Mouse (Mus musculus) right cerebral cortex, postnatal 10 days (tissue): ENCODE results near the gene Begain.

Experiments
- DNase-seq, 2 experiments: peaks; one replicate each; pipeline ENCODE4 v3.0.0; 2021; ENCODE audit warnings: low spot score in 2 of 2

Gene Begain

GRCm38 (mm10) chr12:109068167-109068653 lies at the start of gene Begain:
Gene Begain (minus strand): TSS chr12:109068217.
- DNase-seq: peak in 1 of 2 experiments; percentile 34

DNA sequence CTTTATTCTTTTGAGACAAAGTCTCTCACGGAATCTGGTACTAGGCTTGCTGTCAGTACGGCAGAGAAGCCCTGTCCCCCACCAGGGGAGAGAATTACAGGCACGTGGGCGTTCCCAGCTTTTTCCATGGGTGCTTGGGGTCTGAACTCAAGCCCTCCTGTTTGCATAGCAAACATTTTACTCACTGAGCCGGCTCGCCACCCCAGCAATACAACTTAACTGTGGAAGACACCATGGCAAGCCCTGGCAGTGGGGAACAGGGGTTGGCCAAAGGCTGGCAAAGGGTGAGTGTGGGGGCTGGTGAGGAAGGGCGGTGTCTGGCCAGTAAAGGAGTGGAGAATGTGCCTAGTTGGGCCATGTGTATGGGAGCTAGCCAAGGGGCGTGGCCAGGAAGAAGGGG lies 47.7 kb upstream of the Begain start:
- DNase-seq: no peak

DNA sequence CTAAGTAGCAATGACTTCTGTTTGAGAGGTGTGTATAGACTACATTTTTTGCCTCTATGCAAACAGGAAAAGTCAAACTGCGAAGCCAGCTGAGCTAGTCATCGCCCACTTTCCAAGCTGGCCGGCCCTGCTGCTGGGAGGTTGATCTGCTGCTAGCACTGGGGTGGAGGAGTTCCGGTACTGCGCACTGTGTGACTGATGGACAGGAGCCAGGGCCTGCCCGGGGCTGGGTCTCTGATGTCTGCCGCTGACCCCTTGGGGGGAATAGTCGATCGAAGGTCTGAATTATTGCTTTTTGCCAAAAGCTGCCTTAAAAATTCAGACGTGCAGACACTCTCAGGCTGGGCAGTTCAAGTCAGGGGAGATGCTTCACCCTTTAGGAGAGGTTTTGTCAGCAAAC lies 47.1 kb upstream of the Begain start:
- no peak for DNase-seq

DNA sequence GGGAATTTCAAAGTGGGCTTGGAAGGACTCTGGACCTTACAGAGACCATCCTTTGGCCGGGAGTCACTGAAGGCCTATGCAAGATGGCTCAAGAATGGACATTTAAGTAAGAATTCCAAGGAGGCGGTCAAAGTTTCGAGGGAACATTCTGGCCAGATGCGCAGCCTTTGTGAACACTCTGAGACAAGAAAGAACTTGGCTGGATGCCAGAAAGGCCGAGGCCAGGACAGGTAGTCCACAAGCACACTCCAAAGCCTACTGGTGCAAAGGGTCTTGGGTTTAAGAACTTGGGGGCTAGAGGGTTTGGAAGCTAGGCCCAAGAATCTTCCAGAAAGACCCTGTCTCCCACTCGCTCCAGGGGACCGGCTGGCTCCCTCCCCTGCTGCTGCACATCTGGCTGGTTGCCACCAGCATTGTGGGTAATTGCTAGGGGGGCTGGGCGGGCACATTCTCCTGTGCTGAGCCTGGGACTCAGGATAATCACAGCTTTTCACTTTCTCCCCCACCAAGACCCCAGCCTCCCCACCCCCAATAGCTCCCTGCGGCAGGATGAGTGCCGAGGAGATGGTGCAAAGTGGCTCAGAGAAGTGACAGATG lies 45.1 kb upstream of the Begain start:
- DNase-seq: peak; percentile 44 to 56

- DNase-seq: no peak
These were observed 44.5 kb upstream of the Begain start for GRCm38 (mm10) chr12:109112354-109112995.

DNA sequence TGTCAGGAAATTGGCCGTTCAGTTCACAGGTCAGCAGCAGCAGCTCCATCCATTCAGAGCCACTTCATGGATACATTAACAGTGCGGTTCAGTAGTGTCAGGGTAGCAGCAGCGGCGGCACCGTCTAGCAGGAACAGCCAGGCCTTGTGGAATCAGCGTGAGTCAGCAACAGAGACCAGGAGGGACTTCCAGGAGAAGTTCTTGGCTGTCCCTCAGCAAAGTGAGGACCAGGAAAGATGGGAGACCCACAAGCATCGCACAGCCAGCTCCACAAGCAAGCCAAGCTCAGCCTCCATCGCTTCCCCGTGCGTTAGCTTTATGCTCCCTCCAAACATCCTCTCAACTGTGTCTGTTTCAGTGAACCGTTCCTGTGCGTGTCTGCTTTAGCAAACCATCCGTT lies 40.9 kb upstream of the Begain start:
- DNase-seq: no peak

- no peak for DNase-seq
These were observed 32.4 kb upstream of the Begain start for GRCm38 (mm10) chr12:109100381-109100780.

DNA sequence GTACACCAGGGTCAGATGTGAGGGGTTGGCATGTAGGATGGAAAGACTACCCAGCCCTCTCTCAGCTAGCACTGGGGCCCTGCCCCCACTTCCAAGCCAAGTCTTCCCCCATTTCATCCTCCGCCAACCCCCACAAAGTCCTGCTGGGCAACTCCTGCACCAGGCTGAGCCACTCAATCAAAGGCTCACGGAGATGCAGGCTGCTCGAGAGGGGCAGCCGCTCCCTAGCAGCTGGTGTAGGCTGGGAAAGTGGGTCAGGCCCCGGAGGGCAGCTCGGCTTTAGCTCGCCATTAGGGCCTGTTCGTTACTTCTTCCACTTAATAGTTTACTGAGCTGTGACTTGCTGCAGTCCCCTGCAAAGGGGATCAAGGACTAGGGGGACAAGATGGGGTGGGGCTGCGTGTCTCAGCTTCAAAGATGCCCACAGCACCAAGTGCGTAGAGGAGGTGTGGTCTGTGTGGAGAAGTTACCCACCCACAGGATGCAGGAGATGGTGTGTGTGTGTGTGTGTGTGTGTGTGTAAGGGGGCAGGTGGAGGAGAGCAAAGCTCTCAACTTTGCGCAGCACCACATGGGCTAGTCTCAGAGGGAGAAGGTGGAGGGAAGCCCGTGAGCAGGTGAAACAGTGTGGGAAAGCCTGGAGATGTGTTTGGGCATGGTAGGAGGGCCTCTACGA lies 22.6 kb upstream of the Begain start:
- no peak for DNase-seq

- DNase-seq: no peak
These were observed 22.0 kb upstream of the Begain start for GRCm38 (mm10) chr12:109090041-109090440.

- DNase-seq: no peak
These were observed 18.1 kb upstream of the Begain start for GRCm38 (mm10) chr12:109086111-109086510.

DNA sequence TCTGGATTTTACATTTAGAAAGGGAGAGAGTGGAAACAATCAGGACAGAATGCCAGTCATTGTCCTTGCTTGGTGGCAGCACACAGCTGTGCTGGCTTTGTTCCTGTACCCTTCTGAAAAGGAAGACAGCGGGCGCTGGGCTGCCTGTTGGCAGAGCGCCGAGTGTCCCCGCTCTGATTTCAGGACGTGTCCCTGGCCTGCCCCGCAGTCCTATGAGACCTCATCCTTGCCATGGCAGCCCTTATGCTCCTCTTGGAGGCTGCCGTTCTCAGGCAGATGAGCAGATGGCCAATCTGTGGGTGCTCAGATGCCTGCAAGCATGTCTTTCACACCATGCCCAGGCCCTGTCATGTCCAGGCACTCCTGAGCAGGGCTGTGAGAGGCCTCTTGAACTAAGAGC lies 17.7 kb upstream of the Begain start:
- DNase-seq: peak; percentile 43 to 45

DNA sequence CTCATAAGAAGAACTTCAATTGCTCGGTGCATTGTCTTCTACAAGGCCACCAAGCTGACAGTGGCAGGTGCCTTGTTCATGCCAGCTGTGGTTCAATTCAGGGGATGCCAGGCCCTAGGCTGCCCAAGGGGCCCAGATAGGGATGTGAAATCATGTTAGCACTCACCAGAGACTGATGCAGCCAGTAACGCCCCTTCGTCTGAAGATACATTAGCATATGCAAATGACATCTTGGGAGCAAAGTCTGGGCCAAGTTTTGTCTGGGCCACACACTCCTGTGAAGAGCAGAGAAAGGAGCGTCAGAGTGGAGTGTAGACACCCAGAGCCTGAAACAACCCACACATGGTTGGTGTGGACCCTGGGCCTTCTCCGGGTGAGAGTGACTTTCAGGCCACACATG lies 17.0 kb upstream of the Begain start:
- no peak for DNase-seq

DNA sequence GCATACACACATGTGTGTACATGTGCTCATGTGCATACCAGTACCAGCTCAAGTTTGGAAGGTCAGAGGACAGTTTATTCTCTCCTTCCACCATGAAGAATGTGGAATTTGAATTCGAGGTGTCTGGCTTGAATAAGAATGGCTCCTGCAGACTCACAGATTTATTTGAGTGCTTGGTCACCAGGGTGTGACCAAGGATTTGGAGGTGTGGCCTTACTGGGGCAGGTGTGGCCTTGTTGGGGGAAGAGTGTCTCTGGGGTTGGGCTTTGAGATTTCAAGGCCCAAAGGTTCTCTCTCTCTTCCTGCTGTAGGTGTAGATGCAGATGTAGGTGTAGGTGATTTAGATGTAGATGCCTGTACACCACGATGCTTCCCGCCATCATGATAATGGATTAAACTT lies 15.5 kb upstream of the Begain start:
- no peak for DNase-seq

GRCm38 (mm10) chr12:109077036-109077435 lies 9.0 kb upstream of the Begain start:
- no peak for DNase-seq

DNA sequence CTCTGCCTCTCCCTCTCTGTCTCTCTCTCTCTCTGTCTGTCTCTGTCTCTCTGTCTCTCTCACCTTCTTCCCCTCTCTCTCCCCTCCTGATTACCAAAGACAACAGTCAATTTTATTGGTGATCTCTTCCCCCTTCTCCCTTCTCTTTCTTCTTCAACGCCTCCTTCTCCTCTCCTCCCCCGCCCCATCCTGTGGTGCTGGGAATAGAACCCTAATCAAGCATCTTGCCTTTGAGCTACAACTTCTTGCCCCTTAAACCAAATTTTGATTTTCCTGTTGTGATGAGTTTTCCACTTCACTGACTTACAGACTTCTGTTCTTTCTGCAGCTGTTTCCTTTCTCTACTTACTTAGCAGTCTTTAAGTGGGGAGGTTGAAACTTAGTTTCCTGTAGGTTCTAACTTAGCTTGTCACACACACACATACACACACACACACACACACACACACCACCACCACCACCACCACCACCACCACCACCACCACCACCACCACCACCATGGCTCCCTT lies 6.8 kb upstream of the Begain start:
- no peak for DNase-seq

GRCm38 (mm10) chr12:109074106-109074505 lies 6.1 kb upstream of the Begain start:
- DNase-seq: no peak

- no peak for DNase-seq
These were observed 3.2 kb upstream of the Begain start for GRCm38 (mm10) chr12:109071248-109071647.

DNA sequence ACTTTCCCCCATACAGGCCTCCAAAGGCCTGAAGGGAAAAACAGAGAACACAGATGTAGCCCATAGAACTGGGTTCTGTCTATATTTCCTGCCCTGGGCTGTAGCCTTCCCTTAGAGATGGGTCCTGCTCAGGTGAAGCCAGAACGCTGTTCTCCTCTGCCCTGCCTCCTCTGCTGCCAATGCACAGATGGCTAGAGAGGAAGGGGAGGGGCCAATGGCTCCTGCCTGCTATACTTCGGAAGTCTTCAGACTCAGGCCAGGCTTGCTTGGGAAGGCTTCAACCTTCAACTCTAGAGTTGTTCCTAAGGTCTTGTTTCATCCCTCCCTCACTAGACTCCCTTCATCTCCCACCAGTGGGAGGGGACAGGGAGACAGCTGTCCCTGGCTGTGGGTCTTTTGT lies 1.7 kb upstream of the Begain start:
- DNase-seq: no peak

DNA sequence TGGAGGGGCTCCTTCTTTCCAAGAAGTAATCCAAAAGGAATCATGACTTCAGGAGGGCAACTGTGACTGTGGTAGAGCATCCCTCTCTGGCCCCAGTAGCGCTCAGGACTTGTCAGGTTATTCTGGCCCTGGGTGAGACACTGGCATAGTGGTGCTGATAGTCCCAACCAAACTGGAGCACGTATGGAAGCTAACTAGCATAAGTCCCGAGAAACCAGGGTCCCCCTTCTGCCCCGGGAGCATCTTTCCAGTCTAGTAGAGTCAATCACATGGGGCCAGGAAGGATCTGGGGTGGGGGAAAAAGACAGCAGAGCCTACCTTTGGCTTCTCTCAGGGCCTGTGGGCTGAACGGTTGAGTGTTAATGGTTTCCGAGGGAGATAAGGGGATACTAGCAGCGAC lies 721 bp upstream of the Begain start:
- no peak for DNase-seq

DNA sequence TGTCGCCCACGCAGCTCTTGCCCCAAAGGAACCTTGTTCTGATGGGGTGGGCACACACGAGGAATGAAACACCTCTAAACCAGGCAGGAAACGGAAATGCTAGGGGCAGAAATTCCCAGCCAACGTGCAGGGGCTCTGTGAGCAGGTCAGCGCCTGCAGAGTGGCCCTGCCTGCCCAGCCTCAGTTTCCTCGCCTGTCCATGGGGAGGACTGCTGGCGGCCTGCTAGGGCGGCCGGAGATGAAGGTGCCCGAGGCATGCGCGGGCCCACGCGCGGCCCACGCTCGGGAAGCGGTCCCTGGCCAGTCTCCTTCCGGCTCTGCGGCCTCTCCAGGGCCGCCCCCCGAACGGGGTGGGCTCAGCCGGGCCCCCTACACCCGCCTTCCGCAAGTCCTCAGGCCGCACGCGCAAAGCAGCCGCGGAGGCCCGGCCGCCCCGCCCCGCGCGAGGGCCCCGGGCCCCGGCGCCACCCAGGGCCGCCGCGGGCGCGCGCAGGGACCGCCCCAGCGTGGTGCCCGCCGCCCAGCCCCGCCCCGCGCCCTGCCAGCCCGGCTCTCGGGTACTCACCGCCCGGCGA lies 369 bp downstream of the Begain start:
- DNase-seq: peak; percentile 69 to 72

DNA sequence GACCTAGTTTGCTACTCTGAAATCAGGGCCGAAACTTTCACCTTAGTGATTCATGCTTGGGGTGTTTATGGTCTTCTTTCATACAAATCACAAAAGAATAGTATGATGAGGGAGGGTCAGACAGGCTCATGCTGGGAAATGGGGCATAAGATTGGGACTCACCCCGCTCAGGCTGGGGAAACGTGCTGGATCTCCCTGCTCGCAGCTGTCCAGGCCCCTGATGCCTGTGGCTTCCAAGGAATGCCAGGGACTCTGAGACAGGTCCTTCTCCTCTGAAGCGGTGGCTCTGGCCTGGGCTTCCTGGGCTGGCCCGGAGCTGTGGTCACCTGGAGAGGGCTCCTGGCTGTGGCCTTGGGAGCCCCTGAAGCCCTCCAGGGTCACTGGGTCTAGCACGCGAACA lies 9.4 kb downstream of the Begain start:
- DNase-seq: no peak

DNA sequence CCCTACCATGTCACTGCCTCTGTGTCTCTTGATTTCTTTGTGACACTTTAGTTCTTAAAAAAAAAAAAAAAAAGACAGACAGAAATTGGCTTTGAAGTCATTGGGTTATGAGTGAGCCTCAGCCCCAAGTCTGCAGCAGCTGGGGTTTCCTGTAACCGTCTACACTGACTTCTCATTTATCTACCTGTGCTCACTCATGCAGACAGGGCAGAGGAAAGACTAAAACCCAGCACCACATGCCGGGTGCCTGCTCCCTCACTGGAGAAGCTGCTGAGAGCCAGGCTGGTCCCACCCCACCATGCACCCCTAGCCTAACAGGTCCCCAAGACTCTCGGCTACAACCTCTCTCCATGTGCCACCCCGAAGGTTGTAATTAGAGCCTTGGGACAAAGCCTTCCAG lies 10.3 kb downstream of the Begain start:
- no peak for DNase-seq
